Mouse (Mus musculus) adipocyte (in vitro differentiated cells): Measurements from ENCODE around the gene Zfp3.
"Not testable (repeated sequence)": the region's sequence is repeated elsewhere in the genome, so short reads cannot be mapped to it uniquely, and the experiment has no call there.

ENCODE experiments used
- DNase-seq: peaks from one replicate; pipeline ENCODE4 v3.0.0-alpha.2; 2016; ENCODE audit warnings: low spot score

The Zfp3 gene

GRCm38 (mm10) chr11:70760446-70760845 is 3.6 kb upstream of the Zfp3 start:
- not testable (repeated sequence) for DNase-seq

- DNase-seq, result no peak
Observed at GRCm38 (mm10) chr11:70762641-70763040, 1.4 kb upstream of the Zfp3 start.

DNA sequence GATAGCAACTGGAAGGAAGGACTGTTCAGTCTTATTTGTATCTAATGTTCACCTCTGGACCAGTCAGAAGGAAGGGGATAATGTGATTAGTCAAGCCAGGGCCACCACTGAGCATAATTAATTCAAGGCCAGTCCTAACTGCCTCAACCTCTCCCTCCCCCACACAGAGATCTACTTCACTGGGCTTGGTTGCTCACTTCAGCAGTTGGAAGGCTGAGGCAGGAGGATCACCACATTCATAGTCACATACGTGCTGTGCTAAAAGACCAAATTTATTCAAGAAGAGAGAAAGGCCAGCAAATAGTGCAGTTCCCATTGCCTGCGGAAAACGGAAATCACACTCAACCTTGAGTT is 450 bp upstream of the Zfp3 start:
- DNase-seq, result no peak

- no peak for DNase-seq
Observed at GRCm38 (mm10) chr11:70765776-70766445, 1.9 kb downstream of the Zfp3 start.

- no peak for DNase-seq
Observed at GRCm38 (mm10) chr11:70770804-70771203, 6.8 kb downstream of the Zfp3 start.

DNA sequence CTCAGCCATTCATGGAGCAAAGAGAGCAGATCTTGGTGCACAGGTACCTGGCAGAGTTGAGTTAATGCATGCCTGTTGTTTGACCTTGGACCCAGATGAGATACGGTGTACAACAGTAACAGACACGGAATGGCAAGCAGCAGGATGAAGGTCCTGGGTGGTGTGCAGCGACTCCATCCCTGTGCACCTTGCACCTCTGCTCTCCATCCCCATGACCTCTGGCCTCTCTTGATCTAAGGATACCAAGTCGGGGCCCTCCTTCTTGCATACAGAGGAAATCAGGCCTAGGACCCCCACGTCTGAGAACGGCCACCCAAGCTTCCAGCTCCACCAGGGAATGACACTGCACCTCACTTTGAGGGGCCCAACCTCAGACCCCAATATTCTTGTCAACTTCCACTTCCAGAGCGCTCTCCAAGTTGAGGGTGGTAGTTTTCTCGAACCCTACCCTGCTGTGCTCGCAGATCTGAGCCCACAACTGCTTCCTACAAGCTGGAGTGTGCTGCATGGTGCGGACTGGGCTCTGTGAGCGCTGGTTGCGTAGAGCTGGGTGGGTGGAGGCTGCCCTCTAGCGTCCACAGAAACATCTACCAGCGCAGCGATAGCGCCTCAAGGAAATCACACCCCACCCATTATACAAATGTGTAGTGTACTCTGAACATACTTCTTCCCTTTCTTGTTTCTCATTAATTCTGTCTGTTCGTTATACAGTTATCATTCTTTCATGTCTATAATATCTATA is 13.0 kb downstream of the Zfp3 start:
- DNase-seq, result peak; percentile 62

- no peak for DNase-seq
Observed at GRCm38 (mm10) chr11:70777634-70778033, 13.6 kb downstream of the Zfp3 start.

GRCm38 (mm10) chr11:70778058-70778457 is 14.0 kb downstream of the Zfp3 start:
- DNase-seq, result peak; percentile 66

DNA sequence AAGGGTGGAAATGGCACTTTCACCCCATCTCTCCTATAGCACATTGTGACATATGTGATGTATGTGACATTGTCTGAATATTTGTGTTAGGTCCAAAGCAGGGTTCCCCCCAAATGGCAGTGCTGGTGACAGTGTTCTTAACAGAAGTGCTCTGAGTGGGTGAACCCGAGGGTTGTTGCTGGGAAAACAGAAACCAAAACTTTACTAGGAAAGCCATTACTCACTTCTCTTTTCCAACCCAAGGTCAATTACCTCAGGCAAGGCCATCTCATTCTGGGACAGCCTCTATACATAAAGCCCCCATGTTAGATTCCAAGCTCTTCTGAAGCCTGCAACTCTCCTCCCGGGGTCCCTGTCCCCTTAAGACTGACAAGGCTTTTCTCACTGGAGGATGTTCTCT is 21.9 kb downstream of the Zfp3 start:
- no peak for DNase-seq

GRCm38 (mm10) chr11:70787052-70787451 is 23.0 kb downstream of the Zfp3 start:
- no peak for DNase-seq

DNA sequence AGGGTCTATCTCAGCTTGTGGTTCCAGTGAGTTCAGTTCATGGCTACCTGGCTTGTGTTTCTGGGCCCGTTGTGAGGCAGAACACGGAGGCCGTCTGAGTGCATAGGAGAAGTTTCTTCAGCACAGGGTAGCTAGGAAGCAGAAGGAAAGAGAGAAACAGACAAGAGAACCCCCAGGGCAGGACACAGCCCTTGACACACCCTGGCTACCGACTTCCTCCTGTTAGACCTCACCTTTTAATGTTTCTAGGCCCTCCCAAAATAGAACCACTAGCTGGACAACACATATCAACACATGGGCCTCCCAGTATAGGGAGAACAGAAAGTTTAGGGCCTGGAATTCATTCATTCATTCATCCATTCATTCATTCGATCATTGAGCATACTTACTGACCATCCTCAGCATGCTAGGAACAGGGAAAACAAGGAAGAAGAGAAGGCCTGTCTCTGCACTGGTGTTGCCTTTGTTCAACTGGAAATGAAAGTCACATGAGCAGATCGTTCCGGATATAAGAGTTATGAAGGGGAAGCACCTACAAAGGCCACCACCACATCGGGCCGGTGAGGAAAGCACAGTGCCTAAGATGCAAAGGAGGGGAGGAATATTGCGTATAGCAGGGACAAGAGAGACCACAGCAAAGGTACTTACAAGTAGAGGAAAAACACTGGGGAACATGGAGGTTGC is 25.1 kb downstream of the Zfp3 start:
- no peak for DNase-seq

- no peak for DNase-seq
Observed at GRCm38 (mm10) chr11:70790426-70790825, 26.4 kb downstream of the Zfp3 start.

DNA sequence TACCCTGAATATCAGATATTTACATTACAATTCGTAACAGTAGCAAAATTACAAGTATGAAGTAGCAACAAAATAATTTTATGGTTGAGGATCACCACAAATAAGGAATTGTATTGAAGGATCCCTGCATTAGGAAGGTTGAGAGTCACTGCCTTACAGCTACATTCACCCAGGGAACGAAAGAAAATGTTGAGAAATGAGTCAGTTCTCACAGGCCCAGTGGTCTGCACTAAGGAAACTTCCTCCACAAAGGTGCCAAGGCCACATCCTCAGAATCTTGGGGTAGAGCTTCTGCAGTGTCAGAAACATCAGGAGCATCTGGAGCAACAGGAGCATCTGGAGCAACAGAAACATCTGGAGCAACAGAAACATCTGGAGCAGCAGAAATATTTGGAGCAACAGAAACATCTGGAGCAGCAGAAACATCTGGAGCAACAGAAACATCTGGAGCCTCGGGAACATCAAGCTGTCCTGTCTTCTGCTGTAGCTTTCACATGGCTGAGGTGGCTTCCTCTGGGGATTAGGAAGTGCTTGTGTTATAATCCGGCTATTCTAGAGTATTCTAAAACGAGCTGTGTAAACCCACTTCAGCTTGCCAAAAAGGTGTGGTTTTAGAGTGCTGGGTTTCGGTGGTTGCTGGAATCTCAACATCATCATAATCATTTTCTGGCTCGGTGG is 27.0 kb downstream of the Zfp3 start:
- no peak for DNase-seq

- DNase-seq, result no peak
Observed at GRCm38 (mm10) chr11:70791676-70792075, 27.7 kb downstream of the Zfp3 start.

DNA sequence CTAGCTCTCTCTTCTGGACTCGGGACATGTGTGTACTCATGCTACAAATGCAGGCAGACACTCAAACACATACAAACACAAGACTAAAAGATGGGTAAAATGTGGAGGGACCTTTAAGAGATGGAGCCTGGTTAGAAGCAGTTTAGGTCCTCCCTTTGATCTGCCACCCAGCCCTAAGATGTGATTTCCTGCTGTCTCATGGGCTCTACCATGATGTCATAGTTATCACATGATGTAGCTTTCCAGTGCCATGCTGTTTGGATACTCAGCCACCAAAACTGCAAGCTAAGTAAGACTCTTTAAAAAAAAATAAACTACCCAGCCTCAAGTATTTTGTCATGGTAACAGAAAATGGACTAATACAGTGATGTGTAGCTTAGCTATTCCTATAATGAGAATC is 28.4 kb downstream of the Zfp3 start:
- DNase-seq, result no peak

GRCm38 (mm10) chr11:70802208-70802864 is 38.3 kb downstream of the Zfp3 start:
- DNase-seq, result no peak

DNA sequence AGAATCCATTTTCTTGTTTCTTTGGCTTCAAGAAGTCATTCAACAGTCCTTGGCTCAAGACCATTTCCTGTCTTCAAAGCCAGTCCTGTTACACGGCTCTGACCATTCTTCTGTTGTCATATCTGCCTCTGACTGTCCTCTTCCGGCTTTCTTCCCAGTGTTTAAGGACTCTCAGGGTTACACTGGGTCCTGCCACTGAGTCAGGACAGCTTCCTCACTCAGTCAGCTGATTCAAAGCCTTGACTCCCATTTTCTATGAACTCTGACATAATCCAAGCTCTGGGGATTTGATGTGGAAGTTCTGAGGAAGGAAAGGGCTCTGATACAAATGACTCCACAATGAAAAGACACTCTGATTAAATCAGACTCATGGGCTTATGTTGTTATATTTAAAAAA is 38.9 kb downstream of the Zfp3 start:
- DNase-seq, result no peak

DNA sequence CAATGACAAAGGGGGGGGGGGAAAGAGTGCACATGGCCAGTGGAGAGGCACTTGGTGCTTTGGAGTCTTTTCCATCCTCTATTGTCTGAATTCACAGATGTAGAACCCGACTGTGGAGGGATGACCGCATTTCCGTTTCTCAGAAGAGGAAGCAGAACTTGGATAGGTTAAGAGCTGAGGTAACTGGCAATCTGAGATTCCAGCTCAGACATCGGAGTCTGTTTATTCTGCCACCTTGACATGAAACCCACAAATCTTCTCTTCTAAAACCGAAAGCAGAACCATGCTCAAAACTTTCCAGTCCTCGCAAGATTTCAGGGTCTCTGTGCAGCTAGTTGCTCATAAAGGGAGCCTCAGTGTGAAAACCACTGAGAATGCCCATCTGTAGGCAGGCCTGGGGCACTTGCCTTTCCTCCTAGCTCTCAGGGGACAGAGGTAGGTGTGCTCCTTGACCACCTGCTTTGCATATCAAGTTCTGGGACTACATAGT is 39.7 kb downstream of the Zfp3 start:
- DNase-seq, result no peak

DNA sequence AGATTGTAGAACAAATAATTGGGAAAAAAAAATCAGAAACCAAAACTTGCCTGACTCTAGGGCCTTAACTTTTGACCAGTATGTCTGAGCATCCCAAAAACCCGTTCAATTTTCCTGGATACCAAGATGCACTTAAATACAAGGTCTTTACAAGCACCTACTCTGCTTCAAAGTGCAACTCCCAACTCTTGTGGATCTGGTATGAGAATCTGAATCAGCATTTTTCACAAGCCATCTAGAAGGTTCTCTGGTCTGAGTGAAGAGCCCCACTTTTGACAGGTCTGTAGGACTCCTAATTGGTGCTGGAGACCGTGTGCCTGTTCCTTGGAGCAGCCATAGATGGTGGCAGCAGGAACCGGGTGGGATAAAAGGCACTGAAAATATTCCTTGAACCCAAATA is 40.4 kb downstream of the Zfp3 start:
- DNase-seq, result no peak

GRCm38 (mm10) chr11:70805641-70806175 is 41.7 kb downstream of the Zfp3 start:
- DNase-seq, result no peak

DNA sequence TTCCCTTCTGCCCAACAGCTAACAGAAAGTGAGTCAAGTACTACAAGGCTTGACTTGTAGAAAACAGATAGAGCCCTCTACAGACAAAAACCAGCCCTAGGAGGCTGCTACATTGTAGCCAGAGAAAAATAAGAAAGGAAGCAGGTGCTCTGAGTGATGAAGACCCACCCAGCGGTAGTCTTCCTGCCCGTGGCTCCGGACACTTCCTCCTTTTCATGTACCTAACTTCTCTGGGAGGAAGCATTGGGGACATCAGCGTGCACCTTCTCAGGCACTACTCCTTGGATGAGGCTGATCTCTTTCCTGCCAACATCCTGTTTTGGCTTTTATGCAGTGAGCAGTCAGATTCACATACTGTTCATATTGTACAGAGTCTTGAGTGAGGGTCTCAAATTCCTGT is 42.7 kb downstream of the Zfp3 start:
- DNase-seq, result no peak

DNA sequence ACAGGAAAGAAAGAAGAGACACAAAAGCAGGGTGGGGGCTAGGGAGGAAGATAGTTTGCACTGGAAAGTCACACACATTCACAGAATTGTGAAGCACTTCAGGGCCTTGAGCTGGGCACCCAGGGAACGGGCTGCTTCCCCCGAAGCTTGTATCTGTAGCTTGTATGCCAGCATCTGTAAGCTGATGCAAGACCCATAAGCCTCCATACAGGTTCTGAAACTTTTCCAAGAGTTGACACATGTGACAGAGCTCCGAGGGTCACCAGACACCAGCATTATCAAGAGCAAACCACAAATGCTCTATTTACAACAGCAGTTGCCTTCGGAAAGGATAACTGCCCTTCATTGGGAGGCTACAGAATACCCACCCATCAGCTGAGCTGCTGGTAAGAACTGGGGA is 43.6 kb downstream of the Zfp3 start:
- DNase-seq, result no peak
